Mouse (Mus musculus) heart, adult 2 months (tissue): ENCODE results near the gene Nrxn3.

Experiments used
- CTCF ChIP-seq: fragments of 200-600 bp; IDR thresholded peaks from 2 replicates; pipeline ENCODE4 v1.8.1; 2022; ENCODE audit warnings: antibody characterized with exemption, mild to moderate bottlenecking, moderate library complexity
- EP300 ChIP-seq: fragments of 200-500 bp; IDR thresholded peaks from 2 replicates; pipeline ENCODE4 v1.6.1; 2011; ENCODE audit warnings: low read depth, low read length, control low read depth; ENCODE audit not compliant: insufficient read depth
- POLR2A ChIP-seq: fragments of 200-500 bp; IDR thresholded peaks from 2 replicates; pipeline ENCODE4 v1.6.1; 2011; ENCODE audit warnings: mild to moderate bottlenecking, low read depth, low read length, control low read depth; ENCODE audit not compliant: insufficient read depth

GRCm38 (mm10) chr12:89074551-89075295 lies 352.0 kb downstream of the Nrxn3 start:
- no peak for TF ChIP-seq POLR2A
- TF ChIP-seq EP300 = no peak
- TF ChIP-seq CTCF = no peak
